Mouse (Mus musculus) lung, embryonic 14.5 days (tissue): ENCODE results near the gene Tfpt. TPM values are rescaled to one million over a fixed set of nuclear protein-coding genes. Genes with fewer than 3 reads are reported as not detected.

Experiments
- ATAC-seq: fragments of 200-750 bp; cut with Nextera tagmentation; 2 replicates; pipeline ENCODE4 v1.8.0; 2017; ENCODE audit warnings: mild to moderate bottlenecking, moderate TSS enrichment, moderate library complexity; ENCODE audit not compliant: insufficient read depth
- DNase-seq: peaks from one replicate; pipeline ENCODE4 v3.0.0-alpha.2; 2015
- H3K27ac ChIP-seq: fragments of 300-500 bp; sonication (generic); 2 replicates; pipeline ENCODE4 v1.5.1; 2014; ENCODE audit warnings: low read depth, mild to moderate bottlenecking, moderate library complexity
- H3K27me3 ChIP-seq: fragments of 300-500 bp; sonication (generic); 2 replicates; pipeline ENCODE4 v1.6.1; 2014; ENCODE audit warnings: low read length, control low read depth; ENCODE audit not compliant: insufficient read depth
- H3K36me3 ChIP-seq: fragments of 300-500 bp; sonication (generic); 2 replicates; pipeline ENCODE4 v1.6.1; 2014; ENCODE audit warnings: control low read depth; ENCODE audit not compliant: insufficient read depth
- H3K4me1 ChIP-seq: fragments of 300-500 bp; sonication (generic); 2 replicates; pipeline ENCODE4 v1.6.1; 2014; ENCODE audit warnings: antibody characterized with exemption, control low read depth; ENCODE audit not compliant: insufficient read depth
- H3K4me2 ChIP-seq: fragments of 300-500 bp; sonication (generic); 2 replicates; pipeline ENCODE4 v1.6.1; 2014; ENCODE audit warnings: mild to moderate bottlenecking
- H3K4me3 ChIP-seq: fragments of 300-500 bp; sonication (generic); 2 replicates; pipeline ENCODE4 v1.5.1; 2014; ENCODE audit warnings: low read depth, low read length
- H3K9ac ChIP-seq: fragments of 300-500 bp; sonication (generic); 2 replicates; pipeline ENCODE4 v1.6.1; 2014
- H3K9me3 ChIP-seq: fragments of 300-500 bp; sonication (generic); 2 replicates; pipeline ENCODE4 v1.6.1; 2016; ENCODE audit warnings: low read depth, low read length, control low read depth
- CTCF ChIP-seq: IDR thresholded peaks from 2 replicates; pipeline ENCODE4 v1.5.1; 2016; ENCODE audit warnings: antibody characterized with exemption, low read depth
- WGBS: fragments of 180-500 bp; shearing (Covaris S2); extraction: QIAGEN DNeasy Blood & Tissue Kit; methylation state at CpG from one replicate; pipeline ENCODE4 v1.1.7; 2014; 5-methylcytosine and 5-hydroxymethylcytosine counted together
- polyA plus RNA-seq: library from polyadenylated mRNA; unstranded; fragments of >200 nt; fragmentation: Nextera tagmentation; extraction: Ambion mirVana; gene quantifications from 2 replicates; pipeline ENCODE4 v1.2.1, GENCODE M21; 2014

The Tfpt gene
- polyA plus RNA-seq, 1 experiment from 2014 or later, result 27.2 TPM

DNA sequence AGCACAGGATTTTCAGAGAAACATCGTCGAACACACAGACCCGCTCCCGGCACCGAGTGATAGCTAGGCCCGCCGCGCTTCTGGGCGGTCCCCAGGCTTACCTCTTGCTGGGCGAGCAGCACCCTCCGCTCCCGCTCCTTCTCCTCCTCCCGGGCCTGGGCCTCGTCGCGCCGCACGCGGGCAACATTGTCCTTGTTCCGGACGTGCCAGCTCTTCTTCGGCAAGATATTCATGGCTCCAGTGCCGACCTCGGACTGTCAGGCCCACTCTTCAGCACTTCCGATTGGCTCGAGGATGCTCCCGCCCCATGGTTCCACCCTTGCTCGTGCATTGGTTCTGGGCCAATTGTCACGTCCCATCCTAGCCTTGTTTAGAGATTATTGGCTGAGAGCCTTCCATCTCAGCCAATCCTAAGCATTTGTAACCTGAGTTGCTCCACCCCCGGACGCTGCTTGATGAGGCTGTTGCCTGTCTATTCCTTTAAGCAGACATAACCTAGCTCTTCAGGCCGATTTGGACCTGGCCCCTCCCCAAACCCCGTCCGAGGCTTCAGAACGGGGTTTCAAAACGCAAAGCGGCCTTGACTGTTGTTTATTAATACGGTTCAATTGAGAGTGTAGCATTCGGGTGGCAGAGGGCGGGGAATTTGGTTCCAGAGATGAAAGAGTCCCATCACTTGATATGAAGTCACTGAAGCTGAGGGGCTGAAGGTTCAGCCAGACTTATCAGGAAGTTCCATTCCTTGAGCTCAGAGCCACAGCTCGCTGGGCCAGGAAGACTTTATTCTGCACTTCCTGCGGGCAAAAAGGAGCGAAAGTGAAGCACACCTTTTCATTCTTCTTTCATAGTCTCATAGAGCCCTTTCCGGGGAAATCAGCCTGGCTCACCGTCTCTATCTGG is 35.7 kb upstream of the Tfpt start, which contains the start of gene Leng1:
TSS of gene Leng1 (minus strand) at position 626 of the 900 bp plus-strand sequence.
- ATAC-seq (peak; percentile 99), DNase-seq (peak; percentile 99)
- H3K9me3 ChIP-seq, result no peaks in the 10 kb centered on the region
- 0 out of 2 replicates have a peak, but pooled peaks cover 3% of the 10 kb centered on the region for H3K4me1 ChIP-seq
- peak within 1 kb of the TSS; percentile 89 for H3K27ac ChIP-seq
- H3K27me3 ChIP-seq, result no peaks in the 10 kb centered on the region
- 2% methylated on average over 45 of the region's 45 CpGs for WGBS
- peaks cover 32% of the 10 kb centered on the region for H3K36me3 ChIP-seq
- TF ChIP-seq CTCF, result no peak
- H3K4me3 ChIP-seq, result peak within 1 kb of the TSS; percentile 59
- peak within 1 kb of the TSS; percentile 69 for H3K9ac ChIP-seq
- H3K4me2 ChIP-seq, result peak within 1 kb of the TSS; percentile 82

- Histone ChIP-seq H3K36me3 (peaks cover 40% of the 10 kb centered on the region), H3K4me1 (0 out of 2 replicates have a peak, but pooled peaks cover 3% of the 10 kb centered on the region), H3K4me2 (peak overlapping the region; percentile 82), H3K4me3 (peak overlapping the region; percentile 59), H3K27me3 (no peaks in the 10 kb centered on the region), H3K9me3 (no peaks in the 10 kb centered on the region), H3K27ac (peak overlapping the region; percentile 74), H3K9ac (peak overlapping the region; percentile 69)
- DNase-seq (peak; percentile 38), ATAC-seq (peak; percentile 28)
- 29% methylated on average over 15 of the region's 15 CpGs for WGBS
- TF ChIP-seq CTCF, result no peak
These were observed 34.9 kb upstream of the Tfpt start for GRCm38 (mm10) chr7:3664524-3665214.

DNA sequence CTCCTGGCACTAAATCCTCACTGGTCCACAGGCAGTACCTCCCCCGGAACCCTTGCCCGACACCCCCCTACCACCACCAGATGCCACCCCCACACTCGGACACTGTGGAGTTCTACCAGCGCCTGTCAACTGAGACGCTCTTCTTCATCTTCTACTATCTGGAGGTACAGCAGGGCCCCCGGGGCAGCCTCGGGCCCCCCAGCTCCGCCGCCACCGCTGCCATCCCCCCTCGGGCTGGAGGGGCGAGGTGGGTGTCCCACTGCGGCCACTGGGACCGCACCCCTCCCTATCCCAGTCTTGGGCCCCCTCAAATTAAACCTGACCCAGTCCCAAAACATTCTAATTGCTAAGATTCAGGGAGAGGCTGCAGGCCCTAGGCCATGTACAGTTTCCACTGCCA is 28.8 kb upstream of the Tfpt start:
- no peak for TF ChIP-seq CTCF
- Histone ChIP-seq H3K4me1 (no peaks in the 10 kb centered on the region), H3K4me3 (no peak overlapping the region), H3K9ac (no peak overlapping the region), H3K27ac (no peak overlapping the region), H3K27me3 (no peaks in the 10 kb centered on the region), H3K4me2 (no peak overlapping the region), H3K9me3 (no peaks in the 10 kb centered on the region), H3K36me3 (peaks cover 99% of the 10 kb centered on the region)
- ATAC-seq, result no peak
- DNase-seq, result no peak
- 96% methylated on average over 14 of the region's 14 CpGs for WGBS

- Histone ChIP-seq H3K4me2 (no peak overlapping the region), H3K27me3 (no peaks in the 10 kb centered on the region), H3K4me3 (no peak overlapping the region), H3K9me3 (no peaks in the 10 kb centered on the region), H3K4me1 (no peaks in the 10 kb centered on the region), H3K9ac (no peak overlapping the region), H3K27ac (no peak overlapping the region), H3K36me3 (peaks cover 100% of the 10 kb centered on the region)
- no peak for ATAC-seq
- no peak for DNase-seq
- WGBS, result 77% methylated on average over 4 of the region's 4 CpGs
- no peak for TF ChIP-seq CTCF
These were observed 27.2 kb upstream of the Tfpt start for GRCm38 (mm10) chr7:3656966-3657365.

DNA sequence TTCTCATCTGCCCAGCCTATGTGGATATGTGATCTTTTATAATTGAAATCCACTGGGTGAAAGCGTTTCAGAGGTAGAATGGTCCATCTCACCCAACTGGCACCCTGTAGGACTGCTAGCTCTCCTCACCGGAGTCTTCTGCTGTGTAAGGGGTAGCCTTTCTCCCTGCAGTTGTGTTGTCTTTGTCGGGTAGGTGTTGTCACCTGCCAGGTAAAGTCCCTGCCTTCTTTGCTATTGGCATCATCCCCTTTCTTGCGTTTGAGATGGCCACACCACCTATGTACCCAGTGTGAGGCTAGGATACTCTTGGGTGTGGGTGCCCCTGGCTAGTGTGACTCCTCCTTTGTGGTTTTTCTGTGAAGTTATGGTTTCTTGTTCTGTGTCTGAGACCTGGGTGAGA is 16.9 kb upstream of the Tfpt start:
- TF ChIP-seq CTCF, result no peak
- DNase-seq, result no peak

GRCm38 (mm10) chr7:3646188-3646587 is 16.5 kb upstream of the Tfpt start:
- ATAC-seq (no peak), DNase-seq (peak; percentile 15)
- no peaks in the 10 kb centered on the region for H3K9me3 ChIP-seq
- H3K27me3 ChIP-seq, result no peaks in the 10 kb centered on the region
- peaks cover 15% of the 10 kb centered on the region for H3K4me1 ChIP-seq
- peak overlapping the region; percentile 99 for H3K9ac ChIP-seq
- peaks cover 31% of the 10 kb centered on the region for H3K36me3 ChIP-seq
- peak overlapping the region; percentile 83 for H3K4me2 ChIP-seq
- 9% methylated on average over 9 of the region's 9 CpGs for WGBS
- H3K27ac ChIP-seq, result no peak overlapping the region
- no peak for TF ChIP-seq CTCF
- H3K4me3 ChIP-seq, result peak overlapping the region; percentile 99

More for the DNA sequence above, 16.9 kb upstream of the Tfpt start:
- Histone ChIP-seq H3K36me3 (peaks cover 32% of the 10 kb centered on the region), H3K27me3 (no peaks in the 10 kb centered on the region), H3K4me3 (peak overlapping the region; percentile 99), H3K4me1 (peaks cover 15% of the 10 kb centered on the region), H3K9ac (peak overlapping the region; percentile 99), H3K9me3 (no peaks in the 10 kb centered on the region), H3K27ac (no peak overlapping the region), H3K4me2 (peak overlapping the region; percentile 83)
- 58% methylated on average over 4 of the region's 4 CpGs for WGBS
- no peak for ATAC-seq
